Mouse (Mus musculus): ENCODE data around the gene Pttg1ip.

DNA sequence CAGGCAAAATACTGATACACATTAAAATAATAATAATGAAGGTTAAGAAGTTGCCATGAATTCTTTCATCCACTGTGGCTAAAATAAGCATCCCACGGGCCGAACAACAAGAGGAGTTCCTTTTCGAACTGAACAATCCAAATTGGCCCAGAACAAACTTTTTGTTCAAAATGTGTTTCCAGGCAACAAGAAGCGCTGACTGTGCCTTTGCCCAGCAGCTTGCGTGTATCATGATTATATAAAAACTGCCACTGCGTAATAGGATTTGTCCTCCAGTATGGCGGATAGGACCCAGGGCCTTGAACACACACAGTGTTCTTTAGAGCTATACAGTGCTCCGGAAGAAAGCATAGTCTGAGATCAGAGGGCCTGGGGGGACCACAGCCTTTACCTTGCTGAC lies 27.1 kb downstream of the Pttg1ip start:
- TF ChIP-seq GATA1 (IDR thresholded peaks at IDR 0.05; ENCODE audit: borderline replicate concordance, low read length), result no peak
- TF ChIP-seq CTCF (IDR thresholded peaks at IDR 0.05; ENCODE audit: low read depth, low read length), result no peak
- no peak for TF ChIP-seq POLR2AphosphoS5 (IDR thresholded peaks at IDR 0.05; ENCODE audit: insufficient replicate concordance, low read depth, low read length)
- TF ChIP-seq TAL1 (conservative IDR thresholded peaks at IDR 0.05; ENCODE audit: low read depth, low read length), result no peak
